In genomic region chrX:7292981-7293380, GRCm38 (mm10) we compare ENCODE assay signal across 23 mouse cellular contexts.
"Had no signal": no experiment of that assay in that cellular context is flagged by ENCODE, and none has a peak within 500 bp of the region (broad histone marks: within the 10 kb centered on the region; RNA-seq: fewer than 3 reads in every experiment).

No protein-coding gene starts in this region.

- ATAC-seq: midbrain, embryonic 13.5 days; midbrain, embryonic 16.5 days had no signal

- H3K27me3 ChIP-seq: lung, embryonic 15.5 days; midbrain, embryonic 13.5 days; neural tube, embryonic 12.5 days; neural tube, embryonic 15.5 days had no signal

- H3K4me1 ChIP-seq: lung, embryonic 15.5 days; megakaryocyte, embryonic 14.5 days; midbrain, embryonic 13.5 days; neural tube, embryonic 12.5 days; neural tube, embryonic 15.5 days had no signal

- H3K27ac ChIP-seq: layer of hippocampus, adult 2 months; left cerebral cortex, adult 2 months; liver, embryonic 14.5 days; lung, embryonic 15.5 days; midbrain, embryonic 10.5 days; midbrain, embryonic 13.5 days; neural tube, embryonic 12.5 days; neural tube, embryonic 15.5 days had no signal

- H3K4me2 ChIP-seq: liver, embryonic 11.5 days; lung, embryonic 15.5 days; midbrain, embryonic 13.5 days; neural tube, embryonic 12.5 days; neural tube, embryonic 15.5 days had no signal

- DNase-seq: kidney, adult 11 months; kidney, adult 8-10 months; kidney, postnatal 25 days; layer of hippocampus, adult 9-11 months; lung, adult 18-20 months; lung, postnatal 10 days; lung, postnatal 36 days; right cerebral cortex, adult 18-20 months; right cerebral cortex, postnatal 14 days; right cerebral cortex, postnatal 4 days; thymus, adult 18-20 months; thymus, postnatal 36 days had no signal

- H3K9ac ChIP-seq: liver, embryonic 14.5 days; lung, embryonic 15.5 days; midbrain, embryonic 13.5 days; neural tube, embryonic 12.5 days; neural tube, embryonic 15.5 days had no signal

- H3K9me3 ChIP-seq: lung, embryonic 15.5 days; megakaryocyte, embryonic 14.5 days; midbrain, embryonic 10.5 days; midbrain, embryonic 13.5 days; neural tube, embryonic 12.5 days; neural tube, embryonic 15.5 days had no signal

- H3K4me3 ChIP-seq: layer of hippocampus, adult 2 months; left cerebral cortex, adult 2 months; lung, embryonic 15.5 days; megakaryocyte, embryonic 14.5 days; midbrain, embryonic 10.5 days; midbrain, embryonic 13.5 days; neural tube, embryonic 12.5 days; neural tube, embryonic 15.5 days had no signal

- H3K36me3 ChIP-seq: lung, embryonic 15.5 days; midbrain, embryonic 10.5 days; midbrain, embryonic 13.5 days; neural tube, embryonic 12.5 days; neural tube, embryonic 15.5 days had no signal
